Mouse (Mus musculus) limb, embryonic 11.5 days (tissue): Measurements from ENCODE around the gene Nol9. TPM values are rescaled to one million over a fixed set of nuclear protein-coding genes. Genes with fewer than 3 reads are reported as not detected.

Experiments used
- ATAC-seq: fragments of 200-750 bp; cut with Nextera tagmentation; 2 replicates; pipeline ENCODE4 v1.8.0; 2017; ENCODE audit warnings: low read depth; ENCODE audit not compliant: insufficient number of reproducible peaks, low FRiP score, low TSS enrichment
- DNase-seq: peaks from one replicate; pipeline ENCODE4 v3.0.0-alpha.2; 2015; ENCODE audit warnings: low spot score
- H3K27ac ChIP-seq: fragments of 300-500 bp; sonication (generic); replicated peaks from 2 replicates; pipeline ENCODE4 v1.5.1; 2014; ENCODE audit warnings: low read depth, mild to moderate bottlenecking, low read length
- H3K27me3 ChIP-seq: fragments of 300-500 bp; sonication (generic); 2 replicates; pipeline ENCODE4 v1.6.1; 2014; ENCODE audit warnings: mild to moderate bottlenecking, low read length, mixed read lengths; ENCODE audit not compliant: control insufficient read depth, insufficient read depth
- H3K36me3 ChIP-seq: fragments of 300-500 bp; sonication (generic); 2 replicates; pipeline ENCODE4 v1.6.1; 2014; ENCODE audit warnings: mild to moderate bottlenecking, low read length, moderate library complexity, mixed read lengths; ENCODE audit not compliant: control insufficient read depth, insufficient read depth
- H3K4me1 ChIP-seq: fragments of 300-500 bp; sonication (generic); 2 replicates; pipeline ENCODE4 v1.6.1; 2014; ENCODE audit warnings: low read length, mixed read lengths; ENCODE audit not compliant: control insufficient read depth, insufficient read depth
- H3K4me2 ChIP-seq: fragments of 300-500 bp; sonication (generic); 2 replicates; pipeline ENCODE4 v1.6.1; 2014; ENCODE audit warnings: low read depth, mild to moderate bottlenecking, moderate library complexity; ENCODE audit not compliant: severe bottlenecking
- H3K4me3 ChIP-seq: fragments of 300-500 bp; sonication (generic); 2 replicates; pipeline ENCODE4 v1.5.1; 2014; ENCODE audit warnings: low read depth, low read length
- H3K9ac ChIP-seq: fragments of 300-500 bp; sonication (generic); 2 replicates; pipeline ENCODE4 v1.6.1; 2014; ENCODE audit warnings: mild to moderate bottlenecking, low read length
- H3K9me3 ChIP-seq: fragments of 300-500 bp; sonication (generic); 2 replicates; pipeline ENCODE4 v1.6.1; 2016; ENCODE audit warnings: low read length; ENCODE audit not compliant: control insufficient read depth
- WGBS: fragments of 180-500 bp; shearing (Covaris S2); extraction: QIAGEN DNeasy Blood & Tissue Kit; methylation state at CpG from one replicate; pipeline ENCODE4 v1.1.7; 2014; 5-methylcytosine and 5-hydroxymethylcytosine counted together
- polyA plus RNA-seq: library from polyadenylated mRNA; unstranded; fragments of >200 nt; fragmentation: Nextera tagmentation; extraction: Ambion mirVana; gene quantifications from 2 replicates; pipeline ENCODE4 v1.2.1, GENCODE M21; 2014

The Nol9 gene
- polyA plus RNA-seq, 1 experiment from 2014 or later: 38.1 TPM

- H3K4me3 ChIP-seq: no peak overlapping the region
- WGBS: 49% methylated on average over 9 of the region's 9 CpGs
- no peak for ATAC-seq
These were observed 67.6 kb downstream of the Nol9 start for GRCm38 (mm10) chr4:152106746-152107145.

DNA sequence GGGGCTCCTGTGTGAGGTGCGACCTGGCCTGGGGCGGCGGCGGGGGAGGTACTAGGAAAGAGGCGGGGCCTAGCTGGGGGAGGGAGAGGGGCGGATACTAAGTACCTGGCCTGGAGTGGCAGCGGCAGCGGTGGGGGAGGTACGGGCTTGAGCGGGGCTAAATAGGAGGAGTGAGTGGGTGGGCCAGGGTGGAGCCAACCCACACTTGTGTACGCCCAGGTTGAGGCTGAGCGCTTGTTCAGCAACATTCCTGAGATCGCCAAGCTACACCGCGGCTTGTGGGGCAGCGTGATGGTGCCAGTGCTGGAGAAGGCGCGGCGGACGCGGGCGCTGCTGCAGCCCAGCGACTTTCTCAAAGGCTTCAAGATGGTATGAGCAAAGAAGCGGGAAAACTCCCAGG is 68.4 kb downstream of the Nol9 start:
- WGBS: 4% methylated on average over 24 of the region's 24 CpGs

More at GRCm38 (mm10) chr4:152106746-152107145, 67.6 kb downstream of the Nol9 start:
- Histone ChIP-seq H3K9me3 (no peaks in the 10 kb centered on the region), H3K27ac (no peak overlapping the region), H3K27me3 (no peaks in the 10 kb centered on the region), H3K9ac (no peak overlapping the region), H3K4me2 (peak overlapping the region; percentile 63; the same call in 1 of the 2 replicates), H3K36me3 (peaks cover 13% of the 10 kb centered on the region), H3K4me1 (peaks cover 16% of the 10 kb centered on the region; the same call in 1 of the 2 replicates)
- no peak for DNase-seq

DNA sequence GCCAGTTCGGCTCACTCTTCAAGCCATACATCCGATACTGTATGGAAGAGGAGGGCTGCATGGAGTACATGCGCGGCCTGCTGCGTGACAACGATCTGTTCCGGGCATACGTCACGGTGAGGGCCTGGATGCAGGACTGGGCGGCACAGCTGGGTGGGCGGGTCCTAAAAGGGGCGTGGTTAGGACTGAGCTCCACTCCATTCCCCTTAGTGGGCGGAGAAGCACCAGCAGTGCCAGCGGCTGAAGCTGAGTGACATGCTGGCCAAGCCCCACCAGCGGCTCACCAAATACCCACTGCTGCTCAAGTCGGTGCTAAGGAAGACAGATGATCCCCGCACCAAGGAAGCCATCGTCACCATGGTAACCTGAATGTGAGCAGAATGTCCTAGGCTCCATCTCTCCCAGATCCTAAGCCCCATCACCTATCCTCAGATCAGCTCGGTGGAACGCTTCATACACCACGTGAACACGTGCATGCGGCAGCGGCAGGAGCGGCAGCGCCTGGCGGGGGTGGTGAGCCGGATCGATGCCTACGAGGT is 68.9 kb downstream of the Nol9 start:
- H3K27ac ChIP-seq: no peak overlapping the region
- no peak overlapping the region for H3K9ac ChIP-seq
- peaks cover 13% of the 10 kb centered on the region for H3K36me3 ChIP-seq
- H3K4me1 ChIP-seq: peaks cover 16% of the 10 kb centered on the region; the same call in 1 of the 2 replicates
- H3K27me3 ChIP-seq: no peaks in the 10 kb centered on the region
- DNase-seq (peak; percentile 93), ATAC-seq (peak; percentile 89)
- WGBS: 4% methylated on average over 30 of the region's 30 CpGs
- H3K4me2 ChIP-seq: peak overlapping the region; percentile 63
- H3K4me3 ChIP-seq: peak overlapping the region; percentile 29
- no peaks in the 10 kb centered on the region for H3K9me3 ChIP-seq

More for the DNA sequence above, 68.4 kb downstream of the Nol9 start:
- H3K4me3 ChIP-seq: peak overlapping the region; percentile 29
- peak overlapping the region; percentile 63 for H3K4me2 ChIP-seq
- DNase-seq: peak; percentile 77
- peak; percentile 86 for ATAC-seq
- H3K27ac ChIP-seq: no peak overlapping the region
- H3K9ac ChIP-seq: peak overlapping the region; percentile 34; the same call in 1 of the 2 replicates
- no peaks in the 10 kb centered on the region for H3K27me3 ChIP-seq
- no peaks in the 10 kb centered on the region for H3K9me3 ChIP-seq
- peaks cover 16% of the 10 kb centered on the region; the same call in 1 of the 2 replicates for H3K4me1 ChIP-seq
- H3K36me3 ChIP-seq: peaks cover 13% of the 10 kb centered on the region

DNA sequence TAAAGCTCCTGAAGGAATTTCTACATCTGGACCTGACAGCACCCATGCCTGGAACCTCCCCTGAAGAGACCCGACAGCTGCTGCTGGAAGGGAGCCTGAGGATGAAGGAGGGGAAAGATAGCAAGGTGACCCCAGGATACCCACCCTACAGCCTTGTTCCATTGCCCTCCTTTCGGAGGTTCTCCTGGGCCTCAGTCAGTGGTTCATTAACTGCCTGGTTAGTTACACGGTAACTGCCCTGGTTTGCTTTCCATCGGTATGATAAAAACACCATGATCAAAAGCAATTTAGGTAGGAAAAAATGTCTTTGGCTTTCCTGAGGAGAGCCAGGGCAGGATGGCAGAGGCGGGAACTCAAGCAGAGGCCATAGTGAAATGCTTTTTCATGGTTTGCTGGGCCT is 69.6 kb downstream of the Nol9 start:
- no peaks in the 10 kb centered on the region for H3K27me3 ChIP-seq
- 88% methylated on average over 5 of the region's 5 CpGs for WGBS
- DNase-seq (no peak), ATAC-seq (no peak)
- H3K9ac ChIP-seq: no peak overlapping the region
- no peak overlapping the region for H3K27ac ChIP-seq
- no peak overlapping the region for H3K4me3 ChIP-seq
- H3K4me2 ChIP-seq: no peak overlapping the region
- H3K36me3 ChIP-seq: peaks cover 10% of the 10 kb centered on the region
- no peaks in the 10 kb centered on the region for H3K9me3 ChIP-seq
- peaks cover 16% of the 10 kb centered on the region; the same call in 1 of the 2 replicates for H3K4me1 ChIP-seq

DNA sequence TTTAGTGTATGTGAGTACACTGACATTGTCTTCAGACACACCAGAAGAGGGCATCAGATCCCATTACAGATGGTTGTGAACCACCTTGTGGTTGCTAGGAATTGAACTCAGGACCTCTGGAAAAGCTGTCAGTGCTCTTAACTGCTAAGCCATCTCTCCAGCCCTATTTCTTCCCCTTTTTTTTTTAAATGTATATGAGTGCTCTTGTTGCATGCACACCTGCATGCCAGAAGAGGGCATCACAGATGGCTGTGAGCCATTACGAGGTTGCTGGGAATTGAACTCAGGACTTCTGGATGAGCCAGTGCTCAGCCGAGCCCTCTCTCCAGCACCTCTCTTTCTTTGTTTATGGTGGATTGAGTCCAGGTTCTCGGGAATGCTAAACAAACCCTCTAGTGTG is 70.4 kb downstream of the Nol9 start:
- Histone ChIP-seq H3K4me2 (no peak overlapping the region), H3K36me3 (peaks cover 15% of the 10 kb centered on the region; the same call in 1 of the 2 replicates), H3K27ac (no peak overlapping the region), H3K9me3 (no peaks in the 10 kb centered on the region), H3K9ac (no peak overlapping the region), H3K4me1 (peaks cover 16% of the 10 kb centered on the region; the same call in 1 of the 2 replicates), H3K4me3 (no peak overlapping the region), H3K27me3 (peaks cover 3% of the 10 kb centered on the region; the same call in 1 of the 2 replicates)
- no peak for DNase-seq
- ATAC-seq: no peak
- WGBS: 90% methylated on average over 3 of the region's 3 CpGs

DNA sequence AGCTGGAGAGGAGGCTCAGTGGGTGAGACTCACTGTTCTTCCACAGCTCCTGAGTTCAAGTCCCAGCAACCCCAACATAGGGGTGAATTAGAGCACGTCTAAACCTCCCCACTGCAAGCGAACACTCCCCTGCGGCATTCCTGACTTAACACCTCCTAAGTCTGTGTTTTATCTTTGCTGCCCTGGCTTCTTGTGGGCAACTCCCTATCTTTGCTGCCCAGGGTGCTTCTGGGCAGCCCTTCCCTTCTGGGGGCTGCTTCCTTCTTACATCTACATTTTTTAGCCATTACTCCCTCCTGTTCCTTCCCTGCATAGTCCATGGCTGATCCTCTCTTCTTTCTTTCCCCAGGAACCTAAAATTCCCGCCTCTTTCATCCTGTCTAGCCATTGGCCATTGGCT is 71.6 kb downstream of the Nol9 start:
- DNase-seq (no peak), ATAC-seq (no peak)
- peaks cover 6% of the 10 kb centered on the region; the same call in 1 of the 2 replicates for H3K27me3 ChIP-seq
- H3K4me1 ChIP-seq: peaks cover 18% of the 10 kb centered on the region
- no peak overlapping the region for H3K9ac ChIP-seq
- no peak overlapping the region for H3K4me3 ChIP-seq
- H3K36me3 ChIP-seq: peaks cover 15% of the 10 kb centered on the region; the same call in 1 of the 2 replicates
- no peaks in the 10 kb centered on the region for H3K9me3 ChIP-seq
- H3K4me2 ChIP-seq: no peak overlapping the region
- WGBS: 84% methylated on average over 4 of the region's 4 CpGs
- no peak overlapping the region for H3K27ac ChIP-seq

Other genes starting within 250 kb of the Nol9 start
- gene Camta1, start 177.4 kb upstream of the Nol9 start, polyA plus RNA-seq: 106 and 109 TPM in 2 replicates
- 90.9 and 93.2 TPM in 2 replicates for gene Dnajc11, start 105.6 kb upstream of the Nol9 start, polyA plus RNA-seq
- gene Thap3, start 50.3 kb upstream of the Nol9 start, polyA plus RNA-seq: 27.3 and 29.5 TPM in 2 replicates
- 28.6 and 29.4 TPM in 2 replicates for gene Phf13, start 43.1 kb upstream of the Nol9 start, polyA plus RNA-seq
- 4.7 and 6.4 TPM in 2 replicates for gene Klhl21, start 30.5 kb upstream of the Nol9 start, polyA plus RNA-seq
- 21.0 and 23.9 TPM in 2 replicates for gene Zbtb48, start 11.7 kb upstream of the Nol9 start, polyA plus RNA-seq
- 0.40 and 0.75 TPM in 2 replicates for gene Tas1r1, start 753 bp upstream of the Nol9 start, polyA plus RNA-seq
- 8.8 and 8.9 TPM in 2 replicates for gene Plekhg5, start 33.2 kb downstream of the Nol9 start, polyA plus RNA-seq
- gene Tnfrsf25, start 76.6 kb downstream of the Nol9 start, polyA plus RNA-seq: 0.38 and 0.79 TPM in 2 replicates
- gene Espn, start 113.0 kb downstream of the Nol9 start, polyA plus RNA-seq: 1.6 and 1.9 TPM in 2 replicates
- not detected in 2 replicates for gene Hes2, start 119.5 kb downstream of the Nol9 start, polyA plus RNA-seq
- gene Acot7, start 138.8 kb downstream of the Nol9 start, polyA plus RNA-seq: 32.1 and 33.3 TPM in 2 replicates
- 3.3 and 3.4 TPM in 2 replicates for gene Gpr153, start 234.9 kb downstream of the Nol9 start, polyA plus RNA-seq